Comparison of ENCODE assay signal across 8 mouse cellular contexts in genomic region chr17:43265178-43265837, GRCm38 (mm10). TPM values are rescaled to one million over a fixed set of nuclear protein-coding genes. Genes with fewer than 3 reads are reported as not detected.
DNase-seq lines count a peak whose midpoint lies in the region; ATAC-seq lines count a peak whose summit lies in the region.

No protein-coding gene starts in this region.

- intact Hi-C loops in left cerebral cortex, postnatal 10 days (cut with DNase I): loop anchor here (1.0 to 5.0 kb wide), 2 partner anchors 195 to 342 kb away; no protein-coding TSS in a partner anchor

- ATAC-seq in megakaryocyte-erythroid progenitor cell, adult 5-6 weeks (replicated peaks; ENCODE audit: low FRiP score, low TSS enrichment, poor library complexity, severe bottlenecking): peak; percentile 92

- DNase-seq in T-cell, adult 2 months (ENCODE audit: low spot score): peak; percentile 65
- DNase-seq in cerebellum, postnatal 10 days: peak; percentile 88 to 92
- DNase-seq in frontal cortex, postnatal 25 days (ENCODE audit: low spot score in 2 of 2): peak; percentile 64 to 67
- peak; percentile 81 for DNase-seq in induced T-regulatory cell, adult 2 months (ENCODE audit: low read depth)
- DNase-seq in left cerebral cortex, postnatal 10 days (ENCODE audit: extremely low spot score in 1 of 2, low spot score in 2 of 2): peak; percentile 59 to 85
- DNase-seq in right cerebral cortex, postnatal 14 days: peak; percentile 84
- peak; percentile 74 for DNase-seq in urinary bladder, postnatal 25 days (ENCODE audit: low spot score)

RNA-seq across cellular contexts. Expression of gene Adgrf1, which starts 4.8 kb away (rescaled TPM):
- total RNA-seq in left cerebral cortex, postnatal 10 days (2021): not detected
- 0.31 TPM in 1 of 2 replicates, not detected in the other for total RNA-seq in megakaryocyte-erythroid progenitor cell, adult 5-6 weeks (2014; fragmentation: Nextera tagmentation)
- total RNA-seq in megakaryocyte-erythroid progenitor cell, adult 5-6 weeks (2017): not detected in 2 replicates

Comparison
In these comparisons a context has a peak if more than half of its experiments do, and no peak if none do; other contexts are left out.
1. Peak in every context shown above with its lines: DNase-seq and ATAC-seq.